Mouse (Mus musculus) midbrain, embryonic 13.5 days (tissue): ENCODE measurements at regions not wholly inside any gene's neighbourhood (a gene's known extent, or its start where the extent isn't known, plus 50 kb on each side); places are given as distances from the start of the nearest gene placed in this dataset.

Source experiments
- ATAC-seq: fragments of 200-750 bp; cut with Nextera tagmentation; 2 replicates; pipeline ENCODE4 v1.8.0; 2017; ENCODE audit warnings: mild to moderate bottlenecking, moderate TSS enrichment, moderate library complexity
- H3K27ac ChIP-seq: fragments of 300-500 bp; sonication (generic); 2 replicates; pipeline ENCODE4 v1.5.1; 2015; ENCODE audit warnings: inconsistent platforms, mild to moderate bottlenecking, moderate library complexity
- H3K27me3 ChIP-seq: fragments of 300-500 bp; sonication (generic); 2 replicates; pipeline ENCODE4 v1.6.1; 2015; ENCODE audit warnings: mild to moderate bottlenecking, inconsistent platforms
- H3K36me3 ChIP-seq: fragments of 300-500 bp; sonication (generic); 2 replicates; pipeline ENCODE4 v1.6.1; 2015; ENCODE audit warnings: mild to moderate bottlenecking, inconsistent platforms
- H3K4me1 ChIP-seq: fragments of 300-500 bp; sonication (generic); replicated peaks from 2 replicates; pipeline ENCODE4 v1.6.1; 2015; ENCODE audit warnings: inconsistent platforms
- H3K4me2 ChIP-seq: fragments of 300-500 bp; sonication (generic); replicated peaks from 2 replicates; pipeline ENCODE4 v1.6.1; 2015; ENCODE audit warnings: moderate library complexity, mild to moderate bottlenecking, inconsistent platforms
- H3K4me3 ChIP-seq: fragments of 300-500 bp; sonication (generic); replicated peaks from 2 replicates; pipeline ENCODE4 v1.5.1; 2015; ENCODE audit warnings: mild to moderate bottlenecking, inconsistent platforms
- H3K9ac ChIP-seq: fragments of 300-500 bp; sonication (generic); replicated peaks from 2 replicates; pipeline ENCODE4 v1.6.1; 2015; ENCODE audit warnings: mild to moderate bottlenecking, inconsistent platforms
- H3K9me3 ChIP-seq: fragments of 300-500 bp; sonication (generic); 2 replicates; pipeline ENCODE4 v1.6.1; 2016; ENCODE audit warnings: mild to moderate bottlenecking, inconsistent platforms
- WGBS: fragments of 180-500 bp; shearing (Covaris S2); methylation state at CpG from one replicate; pipeline ENCODE4 v1.1.7; 2015; 5-methylcytosine and 5-hydroxymethylcytosine counted together

GRCm38 (mm10) chr4:31648631-31649368 lies 315.1 kb upstream of the Map3k7 start:
- Histone ChIP-seq H3K4me1 (no peaks in the 10 kb centered on the region), H3K4me3 (no peak overlapping the region), H3K9me3 (no peaks in the 10 kb centered on the region), H3K4me2 (no peak overlapping the region), H3K36me3 (no peaks in the 10 kb centered on the region), H3K27me3 (no peaks in the 10 kb centered on the region), H3K9ac (no peak overlapping the region), H3K27ac (no peak overlapping the region)
- no peak for ATAC-seq
- WGBS: 89% methylated on average over 8 of the region's 8 CpGs

- Histone ChIP-seq H3K27ac (no peak overlapping the region), H3K27me3 (no peaks in the 10 kb centered on the region), H3K4me2 (no peak overlapping the region), H3K9ac (no peak overlapping the region), H3K9me3 (no peaks in the 10 kb centered on the region), H3K36me3 (no peaks in the 10 kb centered on the region), H3K4me3 (no peak overlapping the region), H3K4me1 (no peaks in the 10 kb centered on the region)
- no peak for ATAC-seq
- 74% methylated on average over 11 of the region's 11 CpGs for WGBS
Observed at GRCm38 (mm10) chr4:31655364-31656106, 308.4 kb upstream of the Map3k7 start.

- Histone ChIP-seq H3K36me3 (no peaks in the 10 kb centered on the region), H3K9ac (no peak overlapping the region), H3K27ac (no peak overlapping the region), H3K4me1 (no peaks in the 10 kb centered on the region), H3K4me2 (no peak overlapping the region), H3K9me3 (no peaks in the 10 kb centered on the region), H3K27me3 (no peaks in the 10 kb centered on the region), H3K4me3 (no peak overlapping the region)
- 90% methylated on average over 8 of the region's 8 CpGs for WGBS
- no peak for ATAC-seq
Observed at GRCm38 (mm10) chr4:31656111-31656510, 307.8 kb upstream of the Map3k7 start.

GRCm38 (mm10) chr4:31658820-31659219 lies 305.1 kb upstream of the Map3k7 start:
- 66% methylated on average over 5 of the region's 5 CpGs for WGBS

GRCm38 (mm10) chr4:31660896-31661295 lies 303.0 kb upstream of the Map3k7 start:
- H3K9me3 ChIP-seq: no peaks in the 10 kb centered on the region
- no peak overlapping the region for H3K27ac ChIP-seq
- no peak overlapping the region for H3K4me2 ChIP-seq
- no peaks in the 10 kb centered on the region for H3K27me3 ChIP-seq
- WGBS: 28% methylated on average over 4 of the region's 4 CpGs
- H3K9ac ChIP-seq: no peak overlapping the region
- ATAC-seq: no peak
- H3K36me3 ChIP-seq: no peaks in the 10 kb centered on the region
- no peak overlapping the region for H3K4me3 ChIP-seq
- H3K4me1 ChIP-seq: no peaks in the 10 kb centered on the region

More at GRCm38 (mm10) chr4:31658820-31659219, 305.1 kb upstream of the Map3k7 start:
- Histone ChIP-seq H3K27me3 (no peaks in the 10 kb centered on the region), H3K4me2 (no peak overlapping the region), H3K9me3 (no peaks in the 10 kb centered on the region), H3K36me3 (no peaks in the 10 kb centered on the region), H3K9ac (no peak overlapping the region), H3K27ac (no peak overlapping the region), H3K4me3 (no peak overlapping the region), H3K4me1 (no peaks in the 10 kb centered on the region)
- no peak for ATAC-seq

GRCm38 (mm10) chr4:31671530-31672170 lies 292.2 kb upstream of the Map3k7 start:
- no peak for ATAC-seq
- 48% methylated on average over 6 of the region's 6 CpGs for WGBS
- no peaks in the 10 kb centered on the region for H3K9me3 ChIP-seq
- no peak overlapping the region for H3K4me2 ChIP-seq
- H3K4me1 ChIP-seq: 0 out of 2 replicates have a peak, but pooled peaks cover 6% of the 10 kb centered on the region
- H3K27me3 ChIP-seq: no peaks in the 10 kb centered on the region
- H3K36me3 ChIP-seq: no peaks in the 10 kb centered on the region
- H3K27ac ChIP-seq: no peak overlapping the region
- H3K4me3 ChIP-seq: no peak overlapping the region
- no peak overlapping the region for H3K9ac ChIP-seq

GRCm38 (mm10) chr4:31672171-31672841 lies 291.6 kb upstream of the Map3k7 start:
- no peaks in the 10 kb centered on the region for H3K9me3 ChIP-seq
- H3K4me3 ChIP-seq: no peak overlapping the region
- H3K9ac ChIP-seq: no peak overlapping the region
- no peaks in the 10 kb centered on the region for H3K36me3 ChIP-seq
- H3K4me1 ChIP-seq: 0 out of 2 replicates have a peak, but pooled peaks cover 6% of the 10 kb centered on the region
- WGBS: 60% methylated on average over 9 of the region's 9 CpGs
- H3K27me3 ChIP-seq: no peaks in the 10 kb centered on the region
- no peak overlapping the region for H3K27ac ChIP-seq
- H3K4me2 ChIP-seq: no peak overlapping the region
- peak; percentile 43; the same call in 1 of the 2 replicates for ATAC-seq

GRCm38 (mm10) chr4:31672842-31673171 lies 291.1 kb upstream of the Map3k7 start:
- no peak overlapping the region for H3K4me2 ChIP-seq
- no peak overlapping the region for H3K9ac ChIP-seq
- 0 out of 2 replicates have a peak, but pooled peaks cover 6% of the 10 kb centered on the region for H3K4me1 ChIP-seq
- no peak overlapping the region for H3K27ac ChIP-seq
- H3K27me3 ChIP-seq: no peaks in the 10 kb centered on the region
- no peaks in the 10 kb centered on the region for H3K36me3 ChIP-seq
- H3K9me3 ChIP-seq: no peaks in the 10 kb centered on the region
- no peak overlapping the region for H3K4me3 ChIP-seq
- WGBS: 94% methylated on average over 2 of the region's 2 CpGs
- ATAC-seq: peak; percentile 56; the same call in 1 of the 2 replicates

GRCm38 (mm10) chr4:31679007-31679590 lies 284.8 kb upstream of the Map3k7 start:
- 31% methylated on average over 13 of the region's 13 CpGs for WGBS
- peak; percentile 77 for ATAC-seq
- peaks cover 7% of the 10 kb centered on the region; the same call in 1 of the 2 replicates for H3K4me1 ChIP-seq
- H3K9me3 ChIP-seq: no peaks in the 10 kb centered on the region
- no peaks in the 10 kb centered on the region for H3K36me3 ChIP-seq
- no peak overlapping the region for H3K4me3 ChIP-seq
- no peak overlapping the region for H3K9ac ChIP-seq
- no peak overlapping the region for H3K4me2 ChIP-seq
- H3K27me3 ChIP-seq: no peaks in the 10 kb centered on the region
- H3K27ac ChIP-seq: no peak overlapping the region

- Histone ChIP-seq H3K9ac (no peak overlapping the region), H3K9me3 (no peaks in the 10 kb centered on the region), H3K36me3 (no peaks in the 10 kb centered on the region), H3K4me2 (no peak overlapping the region), H3K4me1 (peaks cover 7% of the 10 kb centered on the region; the same call in 1 of the 2 replicates), H3K27ac (no peak overlapping the region), H3K4me3 (no peak overlapping the region), H3K27me3 (no peaks in the 10 kb centered on the region)
- ATAC-seq: no peak
- WGBS: 87% methylated on average over 2 of the region's 2 CpGs
Observed at GRCm38 (mm10) chr4:31680958-31681357, 282.9 kb upstream of the Map3k7 start.

GRCm38 (mm10) chr4:31689083-31689482 lies 274.8 kb upstream of the Map3k7 start:
- H3K9me3 ChIP-seq: no peaks in the 10 kb centered on the region
- no peak for ATAC-seq
- no peaks in the 10 kb centered on the region for H3K4me1 ChIP-seq
- H3K27me3 ChIP-seq: no peaks in the 10 kb centered on the region
- H3K4me2 ChIP-seq: no peak overlapping the region
- H3K9ac ChIP-seq: no peak overlapping the region
- 93% methylated on average over 2 of the region's 2 CpGs for WGBS
- H3K36me3 ChIP-seq: no peaks in the 10 kb centered on the region
- no peak overlapping the region for H3K27ac ChIP-seq
- H3K4me3 ChIP-seq: no peak overlapping the region
